Mouse (Mus musculus): ENCODE results near the gene Evi5. TPM values are rescaled to one million over a fixed set of nuclear protein-coding genes. Genes with fewer than 3 reads are reported as not detected.

The Evi5 gene
- polyA plus RNA-seq, 1 experiment from 2014 or later, result 74.0 TPM

DNA sequence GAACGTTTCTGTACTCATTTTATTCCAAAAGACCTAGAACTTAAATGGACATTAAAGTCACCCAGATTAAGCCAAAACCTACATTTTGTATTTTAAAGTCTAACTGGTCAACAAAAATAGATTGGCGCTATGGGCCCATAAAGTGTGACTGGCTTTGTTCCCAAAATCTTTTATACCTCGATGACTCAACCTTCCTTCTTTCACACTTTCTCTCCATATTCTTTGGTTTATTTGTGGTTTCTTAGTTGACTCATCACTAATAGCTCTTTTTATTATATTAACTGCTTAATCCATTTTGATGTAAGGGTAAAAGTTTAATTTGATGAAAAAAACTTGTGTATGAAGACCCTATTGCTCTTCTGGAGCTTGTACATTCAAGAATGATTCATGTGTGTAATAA lies 43.6 kb downstream of the Evi5 start:
- TF ChIP-seq EP300 (IDR thresholded peaks at IDR 0.05), result no peak
- no peak for TF ChIP-seq CTCF (IDR thresholded peaks at IDR 0.05)
- DNase-seq (ENCODE audit: low spot score), result no peak
- Histone ChIP-seq H3K4me1 (ENCODE audit: insufficient read depth, low read depth, low read length) (no peaks in the 10 kb centered on the region), H3K9me3 (ENCODE audit: low read length) (no peaks in the 10 kb centered on the region), H3K27me3 (replicated peaks; ENCODE audit: insufficient read depth, low read length) (no peaks in the 10 kb centered on the region), H3K36me3 (ENCODE audit: insufficient read depth, low read length) (no peaks in the 10 kb centered on the region), H3K27ac (ENCODE audit: low read length) (no peak overlapping the region), H3K9ac (replicated peaks; ENCODE audit: low read depth) (no peak overlapping the region), H3K4me2 (replicated peaks; ENCODE audit: low read depth, low read length) (no peak overlapping the region), H3K4me3 (ENCODE audit: low read depth, low read length) (no peak overlapping the region)
- ATAC-seq, result no peak
- WGBS, result 91% methylated on average over 3 of the region's 3 CpGs

DNA sequence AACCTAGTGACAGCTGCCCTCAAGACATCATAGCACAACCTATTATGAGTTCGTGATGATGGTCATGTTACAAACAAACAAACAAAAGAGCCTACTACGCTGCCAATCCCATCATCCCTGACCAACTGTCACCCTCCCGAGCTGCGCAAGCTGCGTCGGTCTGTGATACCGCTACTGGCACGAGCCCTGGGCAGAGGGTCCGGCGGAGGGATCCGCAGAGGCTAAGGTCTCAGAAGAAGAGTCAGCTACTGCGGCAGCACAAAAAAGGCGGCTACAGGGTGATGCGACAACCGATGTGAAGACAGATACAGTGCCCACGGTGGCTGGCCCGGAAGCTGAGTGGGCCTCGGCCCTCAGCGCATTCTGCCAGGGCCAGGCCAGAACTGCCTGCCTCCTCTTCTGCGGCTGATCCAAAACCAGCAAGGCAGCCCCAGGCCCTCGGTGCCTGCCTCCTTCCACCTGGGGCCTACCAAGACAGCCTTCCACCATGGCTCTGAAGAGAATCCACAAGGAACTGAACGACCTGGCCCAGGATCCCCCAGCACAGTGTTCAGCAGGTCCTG lies 44.8 kb downstream of the Evi5 start, which contains the start of gene Ube2d2b:
Ube2d2b (plus strand) TSS at position 102 of the 563 bp plus-strand sequence.
- no peaks in the 10 kb centered on the region for H3K9me3 ChIP-seq (ENCODE audit: low read length)
- H3K36me3 ChIP-seq (ENCODE audit: insufficient read depth, low read length), result no peaks in the 10 kb centered on the region
- no peak for ATAC-seq
- TF ChIP-seq EP300 (IDR thresholded peaks at IDR 0.05) (no peak), CTCF (IDR thresholded peaks at IDR 0.05) (no peak)
- H3K27ac ChIP-seq (ENCODE audit: low read length), result no peak within 1 kb of the TSS
- no peak for DNase-seq (ENCODE audit: low spot score)
- H3K4me3 ChIP-seq (ENCODE audit: low read depth, low read length), result no peak within 1 kb of the TSS
- H3K4me2 ChIP-seq (replicated peaks; ENCODE audit: low read depth, low read length), result no peak within 1 kb of the TSS
- H3K4me1 ChIP-seq (ENCODE audit: insufficient read depth, low read depth, low read length), result no peaks in the 10 kb centered on the region
- no peak within 1 kb of the TSS for H3K9ac ChIP-seq (replicated peaks; ENCODE audit: low read depth)
- H3K27me3 ChIP-seq (replicated peaks; ENCODE audit: insufficient read depth, low read length), result no peaks in the 10 kb centered on the region
- 97% methylated on average over 21 of the region's 22 CpGs for WGBS

DNA sequence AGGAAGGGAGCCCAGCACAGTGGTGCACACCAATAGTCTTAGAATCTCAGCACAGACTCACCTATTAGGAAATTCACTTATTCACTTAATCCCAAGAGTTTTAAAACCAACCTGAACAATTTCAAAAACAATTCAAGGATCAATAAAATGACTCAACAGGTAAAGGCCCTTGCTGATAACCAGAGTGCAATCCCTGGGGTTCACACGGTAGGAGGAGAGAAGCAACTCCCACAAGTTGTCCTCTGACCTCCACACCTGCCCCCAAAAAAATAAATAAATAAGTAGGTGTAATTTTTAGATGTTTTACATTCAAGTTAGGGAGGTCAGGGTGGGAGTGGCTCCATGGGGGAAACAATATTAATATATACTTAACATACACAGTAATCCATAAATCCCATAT lies 52.4 kb downstream of the Evi5 start:
- WGBS, result 82% methylated on average over 1 of the region's 1 CpGs
- ATAC-seq (no peak), DNase-seq (ENCODE audit: low spot score) (no peak)
- Histone ChIP-seq H3K27me3 (replicated peaks; ENCODE audit: insufficient read depth, low read length) (no peaks in the 10 kb centered on the region), H3K4me2 (replicated peaks; ENCODE audit: low read depth, low read length) (no peak overlapping the region), H3K36me3 (ENCODE audit: insufficient read depth, low read length) (0 out of 2 replicates have a peak, but pooled peaks cover 6% of the 10 kb centered on the region), H3K4me3 (ENCODE audit: low read depth, low read length) (no peak overlapping the region), H3K4me1 (ENCODE audit: insufficient read depth, low read depth, low read length) (no peaks in the 10 kb centered on the region), H3K9me3 (ENCODE audit: low read length) (no peaks in the 10 kb centered on the region), H3K9ac (replicated peaks; ENCODE audit: low read depth) (no peak overlapping the region), H3K27ac (ENCODE audit: low read length) (no peak overlapping the region)
- TF ChIP-seq CTCF (IDR thresholded peaks at IDR 0.05) (no peak), EP300 (IDR thresholded peaks at IDR 0.05) (no peak)

DNA sequence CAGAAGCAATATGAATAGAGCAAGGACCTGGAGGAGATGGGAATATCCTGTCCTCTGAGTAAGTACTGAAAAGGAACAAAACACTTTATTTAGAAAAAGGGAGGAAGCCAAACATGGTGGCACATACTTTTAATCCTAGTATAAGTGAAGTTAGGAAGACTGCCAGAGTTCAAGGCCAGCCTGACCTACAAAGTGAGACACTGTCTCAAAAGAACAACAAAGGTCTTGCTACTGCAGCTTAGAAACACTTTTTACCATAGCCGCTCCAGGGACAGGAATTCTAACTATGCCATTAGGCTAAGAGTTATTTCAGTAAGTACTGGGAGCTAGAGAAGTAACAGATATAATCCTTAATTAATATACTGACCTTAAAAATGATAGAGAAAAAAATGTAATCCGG lies 60.3 kb downstream of the Evi5 start:
- H3K9me3 ChIP-seq (ENCODE audit: low read length), result no peaks in the 10 kb centered on the region
- H3K4me2 ChIP-seq (replicated peaks; ENCODE audit: low read depth, low read length), result no peak overlapping the region
- H3K4me1 ChIP-seq (ENCODE audit: insufficient read depth, low read depth, low read length), result no peaks in the 10 kb centered on the region
- peaks cover 16% of the 10 kb centered on the region; the same call in 1 of the 2 replicates for H3K36me3 ChIP-seq (ENCODE audit: insufficient read depth, low read length)
- ATAC-seq, result no peak
- WGBS, result 80% methylated on average over 2 of the region's 2 CpGs
- no peak overlapping the region for H3K27ac ChIP-seq (ENCODE audit: low read length)
- TF ChIP-seq CTCF (IDR thresholded peaks at IDR 0.05) (no peak), EP300 (IDR thresholded peaks at IDR 0.05) (no peak)
- no peaks in the 10 kb centered on the region for H3K27me3 ChIP-seq (replicated peaks; ENCODE audit: insufficient read depth, low read length)
- no peak for DNase-seq (ENCODE audit: low spot score)
- no peak overlapping the region for H3K9ac ChIP-seq (replicated peaks; ENCODE audit: low read depth)
- H3K4me3 ChIP-seq (ENCODE audit: low read depth, low read length), result no peak overlapping the region

DNA sequence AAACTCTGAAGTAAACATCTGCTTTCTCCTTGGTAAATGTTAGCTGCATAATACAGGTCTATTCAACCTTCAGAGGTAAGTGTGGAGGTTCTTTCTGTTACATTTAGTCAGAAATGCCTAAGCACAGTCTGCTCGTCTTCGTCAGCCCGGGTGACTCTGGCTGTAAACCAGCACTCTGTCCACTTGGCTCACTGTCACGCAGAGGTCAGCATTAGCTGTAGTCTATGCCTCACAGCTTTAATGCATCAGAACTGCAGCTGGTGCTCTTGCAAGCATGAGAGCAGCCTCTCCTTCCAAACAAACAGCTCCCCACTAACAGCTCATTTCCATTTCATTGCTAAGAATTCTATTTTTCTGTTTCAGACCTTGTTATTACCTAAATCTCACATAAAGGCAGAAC lies 67.4 kb downstream of the Evi5 start:
- H3K4me2 ChIP-seq (replicated peaks; ENCODE audit: low read depth, low read length), result no peak overlapping the region
- 62% methylated on average over 4 of the region's 4 CpGs for WGBS
- H3K4me3 ChIP-seq (ENCODE audit: low read depth, low read length), result no peak overlapping the region
- no peaks in the 10 kb centered on the region for H3K9me3 ChIP-seq (ENCODE audit: low read length)
- H3K27me3 ChIP-seq (replicated peaks; ENCODE audit: insufficient read depth, low read length), result no peaks in the 10 kb centered on the region
- H3K36me3 ChIP-seq (ENCODE audit: insufficient read depth, low read length), result no peaks in the 10 kb centered on the region
- H3K9ac ChIP-seq (replicated peaks; ENCODE audit: low read depth), result no peak overlapping the region
- no peak; the same call in 1 of the 2 replicates for TF ChIP-seq CTCF (IDR thresholded peaks at IDR 0.05)
- TF ChIP-seq EP300 (IDR thresholded peaks at IDR 0.05), result no peak
- H3K27ac ChIP-seq (ENCODE audit: low read length), result no peak overlapping the region
- ATAC-seq (peak; percentile 65), DNase-seq (ENCODE audit: low spot score) (peak; percentile 79)
- H3K4me1 ChIP-seq (ENCODE audit: insufficient read depth, low read depth, low read length), result no peaks in the 10 kb centered on the region

DNA sequence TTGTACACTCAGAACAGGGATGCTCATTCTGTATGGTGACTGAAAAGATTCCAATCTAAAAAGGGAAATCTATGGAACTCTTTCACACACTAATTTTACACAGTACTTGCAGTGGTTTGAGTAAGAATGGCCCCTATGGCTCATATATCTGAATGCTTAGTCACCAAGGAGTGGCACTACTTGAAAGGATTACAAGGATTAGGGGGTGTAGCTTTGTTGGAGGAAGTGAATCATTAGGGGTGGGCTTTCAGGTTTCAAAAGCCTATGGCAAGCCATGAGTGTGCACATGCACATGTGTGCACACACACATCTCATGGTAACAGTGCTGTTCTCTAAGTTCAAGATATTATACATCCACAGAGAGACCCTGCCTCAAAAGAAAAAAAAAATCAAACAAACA lies 72.3 kb downstream of the Evi5 start:
- peaks cover 4% of the 10 kb centered on the region; the same call in 1 of the 2 replicates for H3K36me3 ChIP-seq (ENCODE audit: insufficient read depth, low read length)
- no peaks in the 10 kb centered on the region for H3K4me1 ChIP-seq (ENCODE audit: insufficient read depth, low read depth, low read length)
- no peak for TF ChIP-seq CTCF (IDR thresholded peaks at IDR 0.05)
- no peak for TF ChIP-seq EP300 (IDR thresholded peaks at IDR 0.05)
- no peak overlapping the region for H3K27ac ChIP-seq (ENCODE audit: low read length)
- H3K9me3 ChIP-seq (ENCODE audit: low read length), result no peaks in the 10 kb centered on the region
- H3K4me2 ChIP-seq (replicated peaks; ENCODE audit: low read depth, low read length), result no peak overlapping the region
- ATAC-seq (no peak), DNase-seq (ENCODE audit: low spot score) (no peak)
- H3K27me3 ChIP-seq (replicated peaks; ENCODE audit: insufficient read depth, low read length), result no peaks in the 10 kb centered on the region
- H3K9ac ChIP-seq (replicated peaks; ENCODE audit: low read depth), result no peak overlapping the region
- no peak overlapping the region for H3K4me3 ChIP-seq (ENCODE audit: low read depth, low read length)

DNA sequence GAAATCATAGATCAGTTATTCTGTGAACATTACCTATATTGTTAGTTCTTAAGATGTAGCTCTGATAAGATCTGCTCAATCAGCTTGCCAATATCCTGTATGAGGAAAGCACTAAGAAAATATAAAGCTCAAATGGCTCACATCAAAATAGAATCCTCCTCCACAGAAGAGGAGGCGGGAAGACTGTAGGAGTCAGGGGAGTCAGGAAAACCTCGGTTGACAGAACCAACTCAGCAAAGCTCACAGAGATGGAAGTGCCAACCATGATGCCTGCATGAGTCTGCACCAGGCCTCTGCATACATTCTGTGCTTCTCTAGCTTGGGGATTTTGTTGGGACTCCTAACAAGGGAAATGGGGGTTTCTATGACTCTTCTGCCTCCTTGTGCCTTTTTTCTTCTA lies 73.7 kb downstream of the Evi5 start:
- ATAC-seq (no peak), DNase-seq (ENCODE audit: low spot score) (no peak)
- H3K4me3 ChIP-seq (ENCODE audit: low read depth, low read length), result no peak overlapping the region
- WGBS, result 90% methylated on average over 2 of the region's 2 CpGs
- no peak overlapping the region for H3K9ac ChIP-seq (replicated peaks; ENCODE audit: low read depth)
- peaks cover 4% of the 10 kb centered on the region; the same call in 1 of the 2 replicates for H3K36me3 ChIP-seq (ENCODE audit: insufficient read depth, low read length)
- no peak overlapping the region for H3K27ac ChIP-seq (ENCODE audit: low read length)
- H3K9me3 ChIP-seq (ENCODE audit: low read length), result no peaks in the 10 kb centered on the region
- H3K4me1 ChIP-seq (ENCODE audit: insufficient read depth, low read depth, low read length), result no peaks in the 10 kb centered on the region
- H3K4me2 ChIP-seq (replicated peaks; ENCODE audit: low read depth, low read length), result no peak overlapping the region
- TF ChIP-seq EP300 (IDR thresholded peaks at IDR 0.05), result no peak
- TF ChIP-seq CTCF (IDR thresholded peaks at IDR 0.05), result no peak
- H3K27me3 ChIP-seq (replicated peaks; ENCODE audit: insufficient read depth, low read length), result no peaks in the 10 kb centered on the region

All from lung, postnatal 0 days (tissue).